Mouse (Mus musculus) erythroblast, adult 5-6 weeks (primary cell): ENCODE measurements around the gene Nap1l1. TPM values are rescaled to one million over a fixed set of nuclear protein-coding genes. Genes with fewer than 3 reads are reported as not detected.

Experiments used
- ATAC-seq: replicated peaks from 2 replicates; pipeline ENCODE4 v1.8.0; 2016; ENCODE audit warnings: moderate number of reproducible peaks, mild to moderate bottlenecking, moderate TSS enrichment, inconsistent platforms; ENCODE audit not compliant: poor library complexity, low FRiP score, severe bottlenecking
- total RNA-seq, 2 experiments: library from RNA; stranded (forward) in 1 of 2; stranded (reverse) in 1 of 2; fragments of 150-400 nt in 1 of 2; fragments of 200-764, 138-1000 nt in 1 of 2; gene quantifications; 2 replicates each; pipeline versions ENCODE4 v1.2.3 to v1.2.4; 2015 to 2017; ENCODE audit warnings: low replicate concordance in 2 of 2

Nap1l1 gene
- total RNA-seq, 2 experiments from 2014 or later: 128 to 154 TPM

DNA sequence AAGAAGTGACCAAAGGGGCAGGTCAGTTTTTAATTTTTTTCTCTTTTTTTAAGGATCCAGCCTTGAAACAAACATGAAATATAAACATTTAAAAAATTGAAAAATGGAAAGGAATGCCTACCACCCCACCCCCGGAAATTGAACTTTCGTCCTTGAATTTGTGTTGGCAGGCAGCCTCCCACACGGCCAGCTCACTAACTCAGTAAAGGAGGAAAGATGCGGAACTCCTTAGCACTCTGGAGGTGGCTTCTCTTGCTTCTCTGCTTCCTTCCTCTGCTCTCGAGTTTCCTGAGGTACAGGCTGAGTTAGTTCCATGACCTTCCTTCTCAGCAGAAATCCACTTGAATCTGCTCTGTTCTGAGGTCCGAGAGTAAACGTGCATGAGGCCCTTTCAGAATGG lies 37.8 kb downstream of the Nap1l1 start:
- no peak for ATAC-seq

- no peak for ATAC-seq
Observed at GRCm38 (mm10) chr10:111512036-111512568, 39.1 kb downstream of the Nap1l1 start.

DNA sequence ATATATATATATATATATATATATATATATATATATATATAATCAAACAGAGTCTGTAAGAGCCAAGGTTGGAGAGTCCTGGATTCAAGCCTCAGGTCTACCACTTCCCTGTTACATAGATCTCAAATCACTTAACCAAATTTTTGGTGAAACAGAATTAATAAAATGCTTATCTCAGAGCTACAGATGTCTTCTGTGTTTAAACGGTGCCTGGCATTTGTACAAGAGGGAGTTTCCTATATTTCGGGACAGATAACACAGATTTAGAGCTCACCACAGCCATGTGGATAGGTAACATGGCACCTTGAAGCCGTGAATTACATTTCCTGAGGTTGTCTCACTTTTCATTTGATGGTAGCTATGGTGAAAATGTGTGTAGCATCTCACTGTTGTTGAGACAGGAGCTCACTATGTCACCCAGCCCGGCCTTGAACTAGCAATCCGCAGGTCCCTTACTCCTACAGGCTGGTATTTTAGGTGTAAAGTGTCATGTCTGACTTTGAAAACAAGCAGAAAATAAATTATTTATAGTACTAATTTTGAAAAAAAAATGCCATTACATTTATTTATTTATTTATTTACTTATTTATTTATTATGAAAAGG lies 41.4 kb downstream of the Nap1l1 start:
- no peak for ATAC-seq

- ATAC-seq: no peak
Observed at GRCm38 (mm10) chr10:111515071-111516010, 42.3 kb downstream of the Nap1l1 start.

GRCm38 (mm10) chr10:111516172-111516588 lies 43.2 kb downstream of the Nap1l1 start:
- ATAC-seq: no peak

DNA sequence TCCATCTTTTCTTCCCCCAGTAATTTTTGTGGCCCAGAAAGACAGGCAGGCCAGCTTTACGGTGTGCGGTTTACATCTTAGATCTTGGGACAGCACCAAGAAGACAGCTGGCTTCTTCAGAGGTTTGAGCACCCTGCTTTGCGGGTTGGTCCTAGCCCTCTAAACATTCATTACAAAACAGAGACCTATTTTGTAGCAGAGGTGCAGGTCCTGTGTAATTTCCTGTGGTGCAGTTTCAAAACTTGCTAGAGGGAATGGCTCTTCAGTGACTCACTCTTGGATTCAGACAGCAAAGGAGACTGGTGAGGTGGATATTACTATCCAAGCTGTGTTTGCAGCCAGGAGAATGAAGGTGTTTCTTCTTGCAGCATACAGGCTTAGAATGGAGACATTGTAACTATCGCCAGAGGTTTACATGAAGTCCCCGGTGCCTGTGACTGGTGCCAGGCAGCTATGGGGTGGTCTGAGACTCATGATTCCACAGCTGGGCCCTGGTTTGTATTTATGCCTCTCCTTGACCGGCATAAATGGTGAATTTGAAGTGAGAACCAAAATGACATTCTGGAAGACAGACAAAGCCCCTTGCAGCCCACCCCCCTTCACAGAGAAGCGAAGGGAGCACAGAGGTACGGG lies 43.9 kb downstream of the Nap1l1 start:
- ATAC-seq: no peak

DNA sequence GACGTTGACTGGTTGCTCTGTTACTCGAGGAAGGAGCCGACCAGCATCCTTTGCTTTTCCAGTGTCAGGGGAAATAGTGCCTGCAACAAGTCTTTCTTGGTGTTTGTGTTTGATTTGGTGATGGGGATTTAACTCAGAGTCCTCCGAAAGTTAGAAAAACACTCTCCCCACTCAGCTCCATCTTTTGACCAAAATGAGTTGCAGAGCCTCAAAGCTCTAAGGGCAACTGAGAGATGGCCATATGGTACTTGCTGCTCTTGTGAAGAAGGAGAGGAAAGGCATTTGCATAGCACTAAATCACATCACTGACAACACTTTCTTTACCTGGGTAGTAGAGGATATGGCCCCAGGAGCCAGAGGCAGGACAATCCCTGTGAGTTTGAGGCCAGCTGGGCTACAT lies 45.3 kb downstream of the Nap1l1 start:
- ATAC-seq: no peak

GRCm38 (mm10) chr10:111519620-111520370 lies 46.8 kb downstream of the Nap1l1 start:
- ATAC-seq: no peak

- ATAC-seq: no peak
Observed at GRCm38 (mm10) chr10:111520621-111521020, 47.6 kb downstream of the Nap1l1 start.

DNA sequence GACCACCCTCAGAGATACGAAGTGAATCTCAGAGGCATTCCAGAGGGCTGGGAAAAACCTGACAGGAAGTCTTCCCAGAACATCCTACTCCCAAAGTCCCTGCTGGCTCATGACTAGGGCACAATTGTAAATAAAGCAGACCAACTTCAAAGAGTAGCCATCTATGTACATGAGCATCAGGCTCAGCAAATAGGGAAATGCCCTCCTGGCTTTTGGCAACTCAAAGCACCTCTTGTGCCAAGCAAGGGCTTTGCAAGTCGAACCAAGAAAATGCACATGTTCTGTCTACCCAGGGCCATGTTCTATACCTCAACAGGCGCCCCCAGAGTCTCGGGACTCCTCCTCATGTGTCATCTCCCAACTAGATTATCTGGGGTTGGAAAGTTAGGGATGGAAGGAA lies 48.6 kb downstream of the Nap1l1 start:
- no peak for ATAC-seq

DNA sequence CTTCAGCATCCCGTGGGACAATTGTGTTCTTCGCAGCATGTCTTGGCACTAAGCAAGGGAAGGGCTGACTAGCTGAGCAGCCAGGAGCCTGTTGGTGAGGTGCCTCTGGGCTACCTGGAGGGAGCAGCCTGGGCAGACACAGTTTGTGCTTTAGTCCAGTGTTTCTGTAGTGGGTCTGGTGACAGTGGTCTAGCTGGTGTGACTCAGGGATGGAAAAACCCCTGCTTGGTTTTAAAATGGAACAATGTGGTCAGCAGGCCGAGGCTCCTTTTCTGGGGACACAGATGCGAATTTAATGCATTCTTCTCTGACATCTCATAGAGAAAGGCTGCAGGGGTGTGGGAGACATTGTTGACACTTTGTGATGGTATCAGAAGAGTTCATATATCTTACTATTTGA lies 49.2 kb downstream of the Nap1l1 start:
- no peak for ATAC-seq

DNA sequence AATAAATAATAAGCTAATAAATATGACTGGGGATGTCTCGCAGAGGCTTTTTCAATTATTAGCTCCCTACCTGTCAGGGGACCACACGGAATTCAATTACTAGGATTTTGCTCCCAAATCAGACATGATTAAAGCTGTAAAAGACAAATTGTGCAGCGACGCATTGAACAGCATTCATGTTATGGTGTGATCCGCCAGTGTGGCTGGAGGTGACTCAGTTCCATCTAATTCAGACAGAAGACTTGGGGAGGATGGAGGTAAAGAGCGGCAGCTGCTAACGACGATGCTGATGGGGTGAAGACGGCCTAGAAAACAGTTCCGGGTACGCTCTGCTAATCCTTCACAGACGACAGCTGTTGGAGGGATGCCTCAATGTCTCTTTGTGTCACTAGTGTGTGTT lies 50.9 kb downstream of the Nap1l1 start:
- ATAC-seq: no peak

- ATAC-seq: no peak
Observed at GRCm38 (mm10) chr10:111527057-111527456, 54.0 kb downstream of the Nap1l1 start.

GRCm38 (mm10) chr10:111527613-111528012 lies 54.6 kb downstream of the Nap1l1 start:
- no peak for ATAC-seq

DNA sequence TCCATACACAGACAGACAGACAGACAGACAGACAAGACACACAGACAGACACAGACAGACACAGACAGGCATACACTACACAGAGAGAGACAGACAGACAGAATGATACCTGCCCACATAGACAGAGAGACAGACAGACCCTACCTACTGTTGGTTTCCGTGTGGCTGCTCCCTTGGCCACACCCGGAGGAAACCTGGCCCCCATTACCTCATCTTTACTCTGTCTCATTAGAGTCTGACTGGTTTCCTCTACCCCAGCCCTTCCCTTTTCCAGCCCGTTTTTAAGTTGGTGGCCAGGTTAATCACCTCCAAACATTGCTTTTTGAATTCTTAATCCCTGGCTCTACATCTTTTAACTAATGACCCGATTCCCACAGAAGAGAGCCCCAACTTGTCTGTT lies 55.3 kb downstream of the Nap1l1 start:
- no peak for ATAC-seq

- ATAC-seq: no peak
Observed at GRCm38 (mm10) chr10:111530398-111530797, 57.4 kb downstream of the Nap1l1 start.

- no peak for ATAC-seq
Observed at GRCm38 (mm10) chr10:111534691-111535090, 61.7 kb downstream of the Nap1l1 start.

GRCm38 (mm10) chr10:111537410-111537809 lies 64.4 kb downstream of the Nap1l1 start:
- no peak for ATAC-seq

GRCm38 (mm10) chr10:111539724-111540324 lies 66.8 kb downstream of the Nap1l1 start:
- no peak for ATAC-seq
